Mouse (Mus musculus) skeletal muscle tissue, adult 2 months (tissue): ENCODE measurements at regions not wholly inside any gene's neighbourhood (a gene's known extent, or its start where the extent isn't known, plus 50 kb on each side); places are given as distances from the start of the nearest gene placed in this dataset.

ENCODE experiments used
- DNase-seq: peaks from one replicate; pipeline ENCODE4 v3.0.0-alpha.2; 2012; ENCODE audit warnings: low read depth, low spot score

DNA sequence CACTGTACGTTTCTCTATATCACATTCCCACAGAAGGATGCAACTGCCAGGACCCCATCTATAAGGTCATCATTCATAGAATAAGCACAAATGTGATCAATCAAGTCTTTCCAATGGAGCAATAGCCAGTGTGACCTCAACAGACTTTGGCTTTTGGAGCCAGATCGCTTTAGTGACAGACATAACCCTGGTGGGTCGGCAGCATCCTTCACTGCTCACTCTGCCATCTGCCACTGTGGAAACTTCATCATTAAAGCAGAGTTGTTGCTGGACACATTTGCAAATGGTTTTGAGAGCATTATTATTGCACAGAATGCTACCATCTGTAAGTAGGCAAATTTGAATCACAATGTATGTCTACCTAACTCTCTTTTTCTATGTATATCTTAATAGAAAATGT is 212.9 kb upstream of the Gk2 start:
- DNase-seq: no peak

DNA sequence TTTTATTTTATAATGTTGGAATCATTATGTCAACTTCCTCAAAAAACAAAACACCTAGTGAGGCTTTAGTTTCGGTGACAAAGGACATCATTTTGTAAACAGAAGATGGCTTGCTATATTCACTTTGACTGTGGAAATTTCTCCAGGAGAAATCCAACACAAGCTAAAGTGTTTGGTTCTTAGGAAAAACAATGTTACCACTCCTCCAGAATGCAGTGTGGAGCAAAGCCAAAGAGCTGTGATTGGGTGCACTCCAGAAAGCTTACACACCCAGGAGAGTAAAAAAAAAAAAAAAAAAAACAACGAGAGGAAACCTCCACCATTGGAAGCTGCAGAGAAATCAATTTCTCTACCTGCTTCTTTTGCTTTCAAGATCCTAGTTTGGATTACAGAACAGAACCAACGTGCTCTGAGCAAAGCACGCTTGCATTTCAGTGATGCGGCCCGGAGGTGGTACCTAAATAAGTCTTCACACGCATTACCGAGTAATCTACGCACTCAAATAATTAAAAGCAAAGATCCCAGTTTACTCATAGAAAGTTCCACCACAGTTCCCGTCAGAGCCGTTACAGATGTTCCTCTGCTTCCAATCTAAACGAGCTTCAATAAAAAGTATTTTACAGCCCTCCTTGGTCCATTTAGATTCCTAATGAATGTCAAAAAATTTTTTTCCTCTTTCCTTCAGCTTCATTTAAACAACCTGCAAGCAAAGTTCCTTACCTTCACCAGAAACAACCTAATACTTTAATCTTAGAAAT is 199.5 kb upstream of the Gk2 start:
- no peak for DNase-seq

DNA sequence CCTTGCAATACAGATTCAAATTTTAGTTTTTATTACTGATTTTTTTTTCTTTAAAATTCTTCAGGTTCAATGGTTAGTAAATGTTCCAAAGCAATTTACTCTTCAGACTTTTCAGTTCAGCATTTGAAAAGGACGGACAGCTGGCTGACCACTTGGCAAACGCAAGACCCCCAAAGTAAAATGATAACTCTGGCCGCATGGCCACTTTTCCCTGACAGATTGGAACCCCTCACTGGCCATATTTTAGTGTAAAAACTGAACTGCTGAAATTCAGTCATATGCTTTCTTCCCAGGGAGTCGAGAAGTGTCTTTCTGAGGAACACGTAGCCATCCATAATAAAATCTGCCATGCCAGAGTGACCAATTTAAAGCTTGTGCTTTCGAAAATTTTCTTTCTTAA is 198.4 kb upstream of the Gk2 start:
- no peak for DNase-seq

DNA sequence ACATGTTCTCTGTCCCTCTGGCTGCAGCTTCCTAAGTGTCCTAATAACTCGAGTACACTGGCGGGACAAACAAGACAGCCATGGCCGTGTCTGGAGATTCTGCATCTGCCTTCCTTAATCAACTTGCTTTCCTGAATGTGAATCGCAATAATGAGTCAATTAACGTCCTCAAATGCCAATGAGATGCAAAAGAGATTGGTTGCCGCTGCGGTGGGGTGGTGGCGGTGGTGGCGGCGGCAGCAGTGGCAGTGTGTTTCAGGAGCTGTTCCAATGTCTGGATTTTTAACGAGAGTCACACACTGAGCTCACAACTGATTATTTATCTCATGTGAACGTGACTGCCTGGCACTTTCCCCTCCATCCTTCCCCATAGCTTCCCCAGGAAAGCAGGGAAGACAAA is 197.6 kb upstream of the Gk2 start:
- no peak for DNase-seq

DNA sequence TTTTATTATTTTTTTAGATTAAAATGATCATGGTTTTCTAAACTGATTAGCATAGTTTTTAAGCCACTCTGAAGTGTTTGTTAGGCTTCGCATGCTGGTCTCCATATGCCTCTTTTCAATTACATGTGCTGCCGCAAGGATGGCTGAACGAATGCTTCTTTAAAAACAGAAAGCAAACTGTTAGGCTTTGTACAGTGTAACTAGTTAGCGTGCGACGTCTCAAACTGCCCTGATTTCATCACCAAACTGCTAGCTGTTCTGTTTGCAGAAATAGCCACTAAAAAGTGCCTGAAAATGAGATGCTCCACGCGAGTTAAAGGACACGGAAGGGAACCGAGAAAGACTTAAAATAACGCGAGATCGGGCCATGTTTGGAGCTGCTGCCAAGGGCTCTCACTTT is 185.4 kb upstream of the Gk2 start:
- DNase-seq: no peak

DNA sequence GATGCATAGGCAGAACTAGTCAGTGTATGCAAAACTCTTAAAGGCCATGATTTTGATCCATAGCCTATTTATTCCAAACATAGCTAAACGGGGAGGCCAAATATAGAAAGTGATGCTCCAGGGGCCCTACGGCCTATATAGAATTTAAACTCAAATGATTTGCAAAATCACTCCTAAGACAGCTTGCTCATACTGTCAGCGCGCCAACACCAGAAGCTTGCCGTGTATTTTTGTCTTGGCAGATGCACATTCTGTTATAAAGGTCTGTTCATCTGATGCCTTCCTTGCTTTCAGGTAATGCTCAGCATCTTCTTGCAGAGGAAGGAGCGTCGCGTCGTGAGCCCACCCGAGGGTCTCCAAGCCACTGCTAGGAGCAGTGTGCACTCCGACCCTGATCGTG is 184.8 kb upstream of the Gk2 start:
- DNase-seq: no peak

DNA sequence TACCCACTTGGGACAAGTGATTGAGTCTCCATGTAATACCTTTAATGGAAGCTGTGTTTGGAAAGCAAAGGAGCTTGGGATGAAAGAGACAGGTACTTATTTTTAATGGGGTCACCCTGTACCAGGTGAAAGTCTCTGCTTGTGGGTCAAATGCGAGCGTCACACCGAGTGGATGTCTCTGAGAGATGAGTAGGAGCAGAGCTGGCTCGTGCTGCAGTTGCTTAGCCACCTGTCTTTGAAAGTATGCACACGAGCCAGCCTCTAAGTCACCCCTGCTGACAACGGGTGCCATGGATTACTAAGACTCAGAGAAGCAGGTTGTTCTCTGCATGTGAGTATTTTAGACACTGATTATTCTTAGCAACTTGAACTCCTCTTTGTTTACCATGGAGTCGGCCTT is 179.5 kb upstream of the Gk2 start:
- DNase-seq: no peak

DNA sequence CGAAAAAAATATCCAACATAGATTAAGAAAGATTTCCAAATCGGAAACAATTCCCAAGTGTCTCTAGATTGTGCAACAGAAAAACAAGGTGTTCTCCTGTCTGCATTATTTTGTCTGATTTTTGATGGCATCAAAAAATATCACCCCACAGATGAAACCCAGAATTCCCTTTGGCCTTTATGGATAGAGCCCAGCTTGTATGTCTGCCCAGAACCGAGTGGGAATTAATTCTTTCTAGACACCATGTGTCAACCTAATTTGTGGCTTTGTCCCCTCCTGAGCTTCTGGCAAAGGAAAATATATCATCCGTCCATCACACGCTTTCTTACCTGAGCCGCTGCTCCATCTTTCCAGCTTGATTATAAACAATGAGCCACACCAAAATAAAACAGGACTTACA is 176.9 kb upstream of the Gk2 start:
- DNase-seq: no peak

DNA sequence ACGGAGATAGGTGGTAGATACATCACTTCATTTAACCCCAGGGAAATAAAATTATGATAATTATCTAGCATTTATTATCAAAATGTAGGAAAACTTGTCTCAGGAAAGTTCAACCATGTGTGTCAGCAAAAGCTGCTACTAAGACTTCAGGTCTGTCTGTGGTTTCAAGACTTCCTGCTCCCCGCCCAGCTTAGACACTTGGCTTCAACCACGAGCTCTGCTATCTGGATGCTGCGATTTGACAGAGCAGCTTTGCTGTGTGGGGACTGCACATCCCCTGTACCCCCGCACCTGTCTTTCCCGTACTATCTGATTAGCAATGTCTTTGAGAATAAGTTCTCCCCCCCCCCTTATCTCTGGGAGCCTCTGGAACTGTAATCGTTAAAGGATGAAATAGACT is 176.0 kb upstream of the Gk2 start:
- DNase-seq: no peak

DNA sequence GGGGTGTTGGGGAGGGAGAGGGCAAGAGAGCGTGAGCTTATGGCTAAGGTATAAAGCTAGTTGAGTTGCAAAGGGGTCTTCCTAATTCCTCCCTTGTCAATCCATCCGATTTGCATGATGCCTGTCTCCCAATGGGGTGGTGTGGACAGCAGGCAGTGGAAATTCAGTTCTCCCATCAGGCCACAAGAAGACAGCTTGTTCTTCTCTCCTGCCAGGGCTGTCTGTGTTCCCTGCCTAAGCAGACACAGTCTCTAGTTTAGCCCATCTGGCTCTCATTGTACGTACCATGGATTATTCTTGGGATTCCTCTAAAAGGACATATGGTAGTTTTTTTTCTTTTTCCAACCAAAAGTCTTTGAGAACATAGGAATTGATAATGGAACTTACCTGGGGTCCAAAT is 168.4 kb upstream of the Gk2 start:
- DNase-seq: no peak

DNA sequence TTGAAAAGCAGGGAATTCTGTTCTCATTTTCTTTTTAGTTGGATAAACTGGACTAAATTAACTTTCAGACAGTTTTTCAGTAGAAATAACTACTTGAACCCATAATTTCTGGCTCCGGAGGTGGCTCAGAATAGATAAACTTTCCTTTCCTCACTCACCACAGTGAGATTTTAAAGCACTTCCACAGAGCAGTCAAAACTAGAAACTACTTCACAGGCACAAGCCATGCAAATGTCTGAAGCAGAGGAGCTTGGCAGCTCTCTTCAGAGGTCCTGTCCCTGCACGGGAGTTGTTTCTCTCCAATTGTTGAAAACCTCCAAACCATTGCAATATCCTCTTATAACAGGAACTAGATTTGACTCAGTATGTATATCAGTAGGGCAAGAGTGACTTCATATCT is 163.1 kb upstream of the Gk2 start:
- no peak for DNase-seq

DNA sequence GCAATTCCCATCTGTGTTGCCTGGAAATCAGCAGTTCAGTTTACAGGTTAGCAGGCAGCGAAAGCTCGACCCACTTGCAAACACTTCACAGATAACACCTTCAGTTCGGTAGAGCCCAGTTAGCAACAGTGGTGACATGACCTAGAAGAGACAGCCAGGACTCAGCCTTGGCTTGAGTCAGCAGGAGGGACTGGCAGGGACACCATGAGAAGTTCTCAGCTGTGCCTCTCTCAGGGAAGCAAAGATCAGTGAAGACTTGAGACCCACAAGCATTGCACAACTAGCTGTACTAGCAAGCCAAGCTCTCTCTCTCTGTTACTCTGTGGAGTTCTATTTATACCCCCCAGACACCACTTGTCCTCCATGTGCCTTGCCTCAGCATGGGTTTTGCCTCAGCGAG is 161.6 kb upstream of the Gk2 start:
- peak; percentile 81 for DNase-seq

DNA sequence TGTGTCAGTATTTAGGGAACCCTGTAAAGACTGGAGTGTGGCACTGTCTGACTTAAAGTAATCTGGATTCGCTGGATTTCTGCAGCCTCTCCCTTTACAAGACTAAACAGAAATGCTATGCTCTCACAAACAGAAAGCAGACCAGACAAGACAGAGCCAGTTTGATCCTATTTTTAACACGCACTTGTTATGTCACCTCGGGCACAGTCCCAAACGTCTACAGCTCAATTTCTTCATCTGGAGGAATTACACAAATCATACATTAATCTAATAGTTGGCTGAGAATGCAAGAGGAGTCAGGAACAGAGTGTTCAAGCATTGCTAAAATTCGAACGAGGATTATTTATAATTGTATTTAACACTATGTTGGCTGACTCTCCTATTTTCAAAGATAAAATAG is 145.4 kb upstream of the Gk2 start:
- peak; percentile 76 for DNase-seq

DNA sequence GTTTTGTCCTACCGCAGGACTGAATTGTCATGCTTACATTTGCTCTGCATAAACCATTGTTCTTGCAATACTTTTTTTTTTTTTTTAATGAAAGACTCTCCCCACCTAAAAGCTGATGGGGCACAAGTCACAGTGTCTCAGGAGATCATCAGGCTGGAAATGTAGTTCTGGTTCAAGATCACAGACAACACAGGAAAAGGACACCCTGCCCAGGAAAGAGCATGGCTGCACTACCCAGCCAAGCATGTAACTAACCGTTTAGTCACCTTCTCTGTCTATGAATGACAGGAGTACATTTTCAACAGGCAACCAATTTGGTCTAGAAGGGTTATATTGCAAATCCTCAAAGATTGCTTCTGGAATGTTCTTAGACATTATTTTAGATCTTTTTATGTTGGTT is 144.6 kb upstream of the Gk2 start:
- DNase-seq: no peak

DNA sequence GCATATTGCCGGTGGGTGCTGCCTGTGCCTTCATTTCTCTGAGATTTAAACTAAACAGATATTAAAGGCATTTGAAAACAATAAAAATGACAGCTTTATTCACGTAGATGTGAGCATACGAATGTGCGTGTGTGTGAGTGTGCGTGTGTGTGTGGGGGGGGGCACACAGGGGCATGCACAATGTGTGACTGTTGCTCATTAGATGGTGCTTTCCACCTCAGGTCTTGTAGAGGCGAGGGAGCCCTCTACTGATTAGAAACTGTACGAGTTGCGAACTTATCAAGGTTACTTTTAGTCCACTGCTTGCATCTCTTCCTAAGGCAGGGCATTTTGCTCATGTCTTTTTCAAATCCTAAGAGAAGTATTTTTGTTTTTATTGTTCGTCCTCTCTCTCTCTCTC is 141.9 kb upstream of the Gk2 start:
- DNase-seq: no peak

DNA sequence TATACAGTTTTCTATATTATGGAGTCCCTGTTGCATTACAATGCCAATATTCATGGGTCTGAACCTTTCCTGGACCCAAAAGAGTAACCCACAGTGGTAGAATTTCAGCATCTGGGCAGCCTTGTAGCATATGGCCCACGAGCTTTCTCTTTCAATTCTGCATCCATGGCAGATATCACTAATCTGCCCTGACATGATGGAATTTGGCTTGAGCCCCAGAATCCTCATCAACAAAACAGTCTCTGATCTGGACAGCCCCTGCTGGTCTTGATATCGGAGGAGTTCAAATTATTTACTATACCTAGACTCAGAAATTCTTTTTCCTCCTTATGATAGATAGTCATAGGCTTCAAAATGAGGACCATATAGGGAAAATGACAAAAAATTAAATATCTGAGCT is 139.1 kb upstream of the Gk2 start:
- no peak for DNase-seq

DNA sequence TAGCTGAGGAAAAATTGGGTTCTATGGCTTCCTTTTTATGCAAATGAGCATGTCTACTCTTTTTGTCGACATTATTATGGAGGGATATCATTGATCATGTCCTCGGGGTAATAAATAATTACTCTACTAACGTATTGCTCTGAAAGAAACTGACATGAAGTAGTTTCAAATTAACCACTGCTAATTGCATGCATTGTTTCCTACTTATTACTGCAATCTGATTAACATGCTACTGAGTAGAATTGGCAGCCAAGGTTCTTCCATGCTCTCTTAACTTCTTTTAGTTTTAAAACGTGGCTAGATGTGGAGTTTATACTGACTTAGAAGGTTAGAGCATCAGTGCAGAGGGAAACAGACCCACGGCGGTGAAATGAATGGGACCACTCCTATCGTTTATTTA is 137.3 kb upstream of the Gk2 start:
- DNase-seq: no peak

DNA sequence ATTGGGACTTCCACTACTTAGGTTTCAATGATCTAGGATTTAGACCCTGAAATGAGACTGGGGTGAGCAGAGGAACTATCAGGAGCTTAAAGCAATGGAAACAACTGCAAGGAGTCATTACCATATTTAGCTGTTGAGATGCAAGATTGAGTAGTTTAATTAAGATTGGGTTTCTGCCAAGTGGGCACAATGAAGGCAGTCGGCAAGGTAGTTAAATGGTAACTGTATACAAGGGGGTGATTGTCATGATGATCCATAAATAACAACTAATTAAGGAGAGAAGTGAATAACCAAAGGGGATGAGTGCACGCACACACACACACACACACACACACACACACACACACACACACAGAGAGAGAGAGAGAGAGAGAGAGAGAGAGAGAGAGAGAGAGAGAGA is 125.7 kb upstream of the Gk2 start:
- no peak for DNase-seq

DNA sequence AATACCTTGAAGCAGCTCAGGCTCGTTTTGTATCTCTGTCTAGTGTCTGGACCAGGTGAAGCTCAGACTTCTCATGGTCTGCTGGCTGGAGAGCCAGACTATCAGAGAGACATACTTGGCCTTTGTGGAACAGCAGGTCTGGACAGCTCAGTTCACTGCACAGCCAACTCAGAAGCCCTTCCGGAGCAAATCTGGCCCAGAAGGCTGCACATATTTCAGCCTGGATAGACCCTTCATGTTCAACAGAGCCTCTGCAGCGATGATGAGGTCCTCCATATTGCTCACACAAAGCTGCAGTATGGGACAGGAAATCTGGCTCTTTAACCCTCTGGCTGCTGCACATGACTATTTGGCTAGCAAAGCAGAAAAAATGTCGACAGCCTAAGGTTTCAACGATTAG is 108.7 kb upstream of the Gk2 start:
- DNase-seq: no peak

DNA sequence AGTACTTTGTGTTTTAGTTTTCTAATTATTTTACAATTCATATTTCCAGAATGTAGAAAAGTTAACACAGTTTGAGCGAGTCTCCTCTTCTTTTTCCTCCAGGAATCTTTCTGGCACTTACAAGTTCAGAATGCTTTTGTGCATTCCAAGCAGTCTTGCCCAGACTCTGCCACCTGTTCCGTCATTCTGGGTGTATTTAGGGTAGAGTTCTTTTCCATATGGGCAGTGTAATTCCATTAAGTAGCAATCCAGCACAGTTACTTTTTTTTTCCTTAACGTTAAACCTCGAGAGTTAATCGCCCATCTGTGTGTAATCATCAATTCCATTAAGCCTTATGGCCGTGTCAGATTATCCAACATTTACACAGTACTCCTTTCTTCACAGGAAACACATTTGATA is 106.9 kb upstream of the Gk2 start:
- no peak for DNase-seq

DNA sequence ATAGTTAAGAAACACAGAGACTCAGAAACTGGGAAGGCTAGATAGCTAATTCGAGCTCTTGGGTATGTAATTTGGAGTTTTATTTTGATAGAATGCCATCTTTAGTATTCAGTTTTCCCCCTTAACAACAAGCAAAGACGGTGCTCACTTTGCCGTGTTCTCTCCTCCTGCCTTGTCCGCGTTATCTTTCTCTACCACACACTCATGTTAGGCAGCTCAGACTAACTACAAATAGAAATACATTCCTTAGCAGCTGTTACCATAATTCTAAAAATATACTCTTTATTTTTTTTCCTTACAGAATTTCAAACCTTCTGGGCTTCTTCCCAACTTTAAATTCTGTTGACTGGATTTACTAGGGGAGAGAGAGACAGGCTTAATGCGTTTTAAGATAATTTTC is 97.5 kb upstream of the Gk2 start:
- DNase-seq: no peak

DNA sequence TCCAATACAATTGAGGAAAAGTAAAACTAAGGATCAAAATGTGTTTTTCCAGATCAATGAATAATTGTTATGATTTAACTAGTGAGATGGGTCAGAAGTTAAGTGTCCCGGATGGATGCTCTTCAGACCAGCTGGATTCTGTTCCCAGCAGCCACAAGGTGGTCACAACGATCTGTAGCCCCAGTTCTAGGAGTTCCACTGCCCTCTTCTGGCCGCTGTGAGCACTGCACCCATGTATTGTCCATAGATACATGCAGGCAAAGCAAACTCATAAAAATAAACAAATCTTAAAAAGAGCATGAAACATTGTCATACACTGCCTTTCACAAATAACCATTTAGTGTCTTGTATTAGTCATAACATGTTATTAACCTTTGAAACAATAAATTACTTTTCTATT is 96.3 kb upstream of the Gk2 start:
- DNase-seq: no peak

DNA sequence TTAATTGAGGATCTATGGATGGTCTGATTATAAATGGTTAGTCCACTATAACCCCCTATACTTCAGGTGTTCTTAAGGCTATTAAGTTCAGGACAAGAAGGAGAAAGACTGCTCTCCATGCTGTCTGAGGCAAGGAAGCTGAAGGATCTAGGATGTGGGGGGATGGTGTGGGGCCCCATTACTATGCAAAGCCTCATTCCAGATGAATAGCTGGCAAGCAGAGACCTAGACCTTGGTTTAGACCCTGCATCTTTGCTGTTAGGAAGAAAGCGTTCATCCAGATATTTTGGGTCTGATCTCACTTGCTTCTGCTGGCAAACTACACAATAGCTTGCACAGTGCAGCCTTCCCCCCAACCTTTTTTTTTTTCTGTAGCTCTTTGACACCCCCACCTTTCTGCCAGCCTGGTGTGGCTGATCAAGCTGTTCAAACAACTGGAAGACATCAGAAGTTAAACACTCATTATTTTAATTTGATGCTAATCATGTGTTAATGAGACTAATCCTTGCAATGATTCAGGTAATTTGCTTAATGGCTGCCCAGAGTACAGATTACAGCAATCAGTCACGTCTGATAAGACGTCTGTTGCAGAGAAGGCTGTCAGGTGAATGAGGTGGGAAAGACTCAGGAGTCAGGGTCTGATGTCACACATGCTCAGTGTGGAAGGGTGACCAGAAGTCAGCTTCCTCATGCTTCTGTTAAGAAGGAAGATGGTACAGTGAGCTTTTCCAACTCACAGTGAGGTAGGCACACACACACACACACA is 80.9 kb upstream of the Gk2 start:
- no peak for DNase-seq

DNA sequence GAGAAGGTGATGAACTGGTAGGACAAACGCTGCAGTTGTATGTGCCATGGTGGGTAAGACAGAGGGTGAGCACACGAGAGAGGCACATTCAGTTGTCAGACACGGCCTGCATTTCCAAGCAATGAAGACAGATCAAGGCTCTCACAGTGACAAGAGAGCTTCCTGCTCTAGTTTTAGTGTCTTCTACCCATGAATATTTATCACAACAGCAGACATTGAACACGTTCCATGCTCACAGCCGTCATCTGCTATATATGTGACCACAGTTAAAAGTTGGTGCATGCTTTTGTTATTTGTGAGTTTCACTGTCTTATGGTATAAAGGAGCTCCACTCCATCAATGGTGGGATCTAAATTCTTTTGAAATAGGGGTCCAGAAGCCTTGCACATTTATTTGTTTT is 76.9 kb upstream of the Gk2 start:
- DNase-seq: no peak
